In genomic region chr11:72057166-72057565, GRCm38 (mm10) we compare ENCODE assay signal across 19 mouse cellular contexts. TPM values are rescaled to one million over a fixed set of nuclear protein-coding genes. Genes with fewer than 3 reads are reported as not detected.
"Had no signal": no experiment of that assay in that cellular context is flagged by ENCODE, and none has a peak within 500 bp of the region (broad histone marks: within the 10 kb centered on the region; RNA-seq: fewer than 3 reads in every experiment).

No protein-coding gene starts in this region.

- H3K4me3 ChIP-seq: lung, embryonic 15.5 days; megakaryocyte, embryonic 14.5 days; midbrain, embryonic 13.5 days; midbrain, embryonic 15.5 days; neural tube, embryonic 12.5 days; stomach, embryonic 15.5 days had no signal

- H3K36me3 ChIP-seq: lung, embryonic 15.5 days; midbrain, embryonic 13.5 days; midbrain, embryonic 15.5 days; neural tube, embryonic 12.5 days; stomach, embryonic 15.5 days had no signal

- H3K27me3 ChIP-seq: lung, embryonic 15.5 days had no signal

- DNase-seq: lung, adult 2 months; lung, postnatal 14 days; lung, postnatal 36 days; right cerebral cortex, postnatal 14 days; thymus, adult 2 months; thymus, postnatal 25 days; thymus, postnatal 4 days had no signal

- H3K9me3 ChIP-seq: lung, embryonic 15.5 days; megakaryocyte, embryonic 14.5 days; midbrain, embryonic 13.5 days; midbrain, embryonic 15.5 days; neural tube, embryonic 12.5 days; stomach, embryonic 15.5 days had no signal

- H3K9ac ChIP-seq: lung, embryonic 15.5 days; midbrain, embryonic 13.5 days; midbrain, embryonic 15.5 days; neural tube, embryonic 12.5 days; stomach, embryonic 15.5 days had no signal

- ATAC-seq: lung, postnatal 0 days; midbrain, embryonic 13.5 days; midbrain, embryonic 15.5 days had no signal

- H3K4me1 ChIP-seq: midbrain, embryonic 15.5 days; stomach, embryonic 15.5 days had no signal

- H3K27ac ChIP-seq: lung, embryonic 15.5 days; macrophage; midbrain, embryonic 13.5 days; midbrain, embryonic 15.5 days; neural tube, embryonic 12.5 days; stomach, embryonic 15.5 days; stomach, postnatal 0 days had no signal

- H3K4me2 ChIP-seq: lung, embryonic 15.5 days; midbrain, embryonic 11.5 days; midbrain, embryonic 13.5 days; midbrain, embryonic 15.5 days; neural tube, embryonic 12.5 days; stomach, embryonic 15.5 days had no signal

RNA-seq across cellular contexts. Expression of gene Pimreg, which starts 15.3 kb away (rescaled TPM):
- total RNA-seq: monocyte, adult 5-6 weeks; neutrophil, adult 5-6 weeks had no signal

RNA-seq across cellular contexts. Expression of gene Aipl1, which starts 19.9 kb away (rescaled TPM):
- total RNA-seq: neutrophil, adult 5-6 weeks had no signal
